Mouse (Mus musculus): ENCODE results near the gene Lpcat3. TPM values are rescaled to one million over a fixed set of nuclear protein-coding genes. Genes with fewer than 3 reads are reported as not detected.
A peak's percentile ranks its signal among the peaks of the same experiment; 100 is the strongest.
"Not testable (repeated sequence)": the region's sequence is repeated elsewhere in the genome, so short reads cannot be mapped to it uniquely, and the experiment has no call there.

Gene Lpcat3
- total RNA-seq (2021), result 10 to 100 TPM; 14.6 to 19.0 TPM
- long read RNA-seq, experiment 1, transcript Lpcat3-201 (13 exons, 2,281 nt), result major isoform, 21 of 23 reads
- long read RNA-seq, experiment 1, partial matches to known transcripts, result 0 of 23 reads
- long read RNA-seq, experiment 1, other reads (novel, unspliced or antisense), result 2 of 23 reads
- long read RNA-seq, experiment 2, transcript Lpcat3-201 (13 exons, 2,281 nt), result major isoform, 20 of 22 reads
- long read RNA-seq, experiment 2, partial matches to known transcripts, result 0 of 22 reads
- long read RNA-seq, experiment 2, other reads (novel, unspliced or antisense), result 1 of 22 reads

GRCm38 (mm10) chr6:124662477-124663423 is at the start of gene Lpcat3:
Lpcat3 (plus strand) TSS chr6:124663027.
- peak within 1 kb of the TSS; percentile 89 for H3K27ac ChIP-seq
- intact Hi-C loops (cut with DNase I), result loop anchor here (2.0 to 5.0 kb wide), 4 partner anchors 22 to 96 kb away; partner anchors contain the start of gene Grcc10
- TF ChIP-seq CTCF (IDR thresholded peaks at IDR 0.05), result peak; percentile 94
- DNase-seq, result peak; percentile 99
- H3K4me3 ChIP-seq, result peak within 1 kb of the TSS; percentile 95

- no peak overlapping the region for H3K27ac ChIP-seq
- intact Hi-C loops (cut with DNase I), result no loop called here
- H3K4me3 ChIP-seq, result no peak overlapping the region
- DNase-seq, result no peak
- no peak for TF ChIP-seq CTCF (IDR thresholded peaks at IDR 0.05)
These were observed 37.2 kb upstream of the Lpcat3 start for GRCm38 (mm10) chr6:124625612-124626011.

- H3K4me3 ChIP-seq; intact Hi-C loops (cut with DNase I); DNase-seq; H3K27ac ChIP-seq: not testable (repeated sequence)
These were observed 36.6 kb upstream of the Lpcat3 start for GRCm38 (mm10) chr6:124626184-124626583.

GRCm38 (mm10) chr6:124630763-124631162 is 32.1 kb upstream of the Lpcat3 start:
- no peak overlapping the region for H3K4me3 ChIP-seq
- TF ChIP-seq CTCF (IDR thresholded peaks at IDR 0.05), result no peak
- no peak for DNase-seq
- no peak overlapping the region for H3K27ac ChIP-seq
- intact Hi-C loops (cut with DNase I), result no loop called here

GRCm38 (mm10) chr6:124635985-124636384 is 26.8 kb upstream of the Lpcat3 start, which contains the start of gene C1s2:
C1s2 (minus strand) TSS chr6:124636085.
- intact Hi-C loops (cut with DNase I); H3K27ac ChIP-seq; H3K4me3 ChIP-seq; DNase-seq: not testable (repeated sequence)

GRCm38 (mm10) chr6:124636858-124637460 is 25.9 kb upstream of the Lpcat3 start:
- H3K27ac ChIP-seq; H3K4me3 ChIP-seq; intact Hi-C loops (cut with DNase I); DNase-seq: not testable (repeated sequence)
- peak; percentile 24; the same call in 1 of the 2 replicates for TF ChIP-seq CTCF (IDR thresholded peaks at IDR 0.05)

- TF ChIP-seq CTCF (IDR thresholded peaks at IDR 0.05), result no peak
- intact Hi-C loops (cut with DNase I), result loop anchor here (2.0 kb wide), 1 partner anchor 23 kb away; the partner anchor contains the start of gene Lpcat3
- DNase-seq, result no peak
- Histone ChIP-seq H3K27ac (no peak overlapping the region), H3K4me3 (no peak overlapping the region)
These were observed 22.8 kb upstream of the Lpcat3 start for GRCm38 (mm10) chr6:124640041-124640440.

- peak; percentile 75 for DNase-seq
- H3K4me3 ChIP-seq, result no peak overlapping the region
- peak; percentile 95 for TF ChIP-seq CTCF (IDR thresholded peaks at IDR 0.05)
- intact Hi-C loops (cut with DNase I), result loop anchor here (1.0 to 2.0 kb wide), 3 partner anchors 22 to 118 kb away; partner anchors contain the start of gene Lpcat3
- no peak overlapping the region for H3K27ac ChIP-seq
These were observed 21.8 kb upstream of the Lpcat3 start for GRCm38 (mm10) chr6:124640997-124641396.

GRCm38 (mm10) chr6:124646394-124646793 is 16.4 kb upstream of the Lpcat3 start:
- TF ChIP-seq CTCF (IDR thresholded peaks at IDR 0.05), result no peak
- DNase-seq, result no peak
- intact Hi-C loops (cut with DNase I), result no loop called here
- Histone ChIP-seq H3K27ac (no peak overlapping the region), H3K4me3 (no peak overlapping the region)

- DNase-seq, result no peak
- intact Hi-C loops (cut with DNase I), result no loop called here
- no peak overlapping the region for H3K27ac ChIP-seq
- TF ChIP-seq CTCF (IDR thresholded peaks at IDR 0.05), result no peak
- no peak overlapping the region for H3K4me3 ChIP-seq
These were observed 6.9 kb upstream of the Lpcat3 start for GRCm38 (mm10) chr6:124655893-124656292.

- TF ChIP-seq CTCF (IDR thresholded peaks at IDR 0.05), result no peak
- no peak overlapping the region for H3K27ac ChIP-seq
- intact Hi-C loops (cut with DNase I), result no loop called here
- H3K4me3 ChIP-seq, result no peak overlapping the region
- DNase-seq, result no peak
These were observed 4.8 kb upstream of the Lpcat3 start for GRCm38 (mm10) chr6:124658067-124658466.

- intact Hi-C loops (cut with DNase I), result loop anchor here (5.0 kb wide), 2 partner anchors 41 to 81 kb away; partner anchors contain the start of gene Grcc10
- no peak overlapping the region for H3K27ac ChIP-seq
- no peak overlapping the region for H3K4me3 ChIP-seq
- no peak for DNase-seq
- TF ChIP-seq CTCF (IDR thresholded peaks at IDR 0.05), result no peak
These were observed 1.5 kb upstream of the Lpcat3 start for GRCm38 (mm10) chr6:124661156-124661806.

Measured in gastrocnemius, adult 2 months (tissue).